Mouse (Mus musculus): ENCODE measurements around the gene Sfxn4. TPM values are rescaled to one million over a fixed set of nuclear protein-coding genes. Genes with fewer than 3 reads are reported as not detected.

The Sfxn4 gene
- total and polyA plus RNA-seq, 2 experiments, result 0.11 to 0.55 TPM

DNA sequence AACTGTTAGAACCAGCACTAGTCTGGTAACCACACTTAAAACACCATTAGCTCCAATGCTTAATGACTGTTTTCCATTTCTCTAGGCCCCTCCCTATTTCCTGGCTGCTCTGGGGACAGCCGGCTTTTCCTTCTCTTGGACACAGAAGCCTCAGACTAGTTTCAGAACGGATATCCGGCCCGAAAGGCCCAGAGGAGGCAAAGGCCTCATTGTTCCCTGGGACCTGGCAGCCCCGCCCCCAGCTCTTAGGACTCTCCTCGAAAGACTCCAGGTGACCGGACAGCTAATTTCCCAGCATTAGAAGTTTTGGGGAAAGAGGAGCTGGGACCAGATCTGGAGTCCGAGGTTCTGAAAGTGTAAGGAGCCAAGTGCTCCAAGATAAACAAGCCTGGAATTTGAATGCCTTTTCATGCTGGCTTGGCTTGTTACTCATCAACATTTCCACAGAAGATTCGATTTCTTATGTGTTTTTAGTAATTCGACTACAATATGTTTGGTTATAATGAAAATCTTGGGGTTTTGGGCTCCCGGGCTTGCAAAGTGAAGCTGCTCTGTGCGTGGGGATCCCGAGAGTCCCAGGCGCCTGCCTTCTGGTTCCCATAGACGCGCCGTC, 27.9 kb upstream of the Sfxn4 start:
- Histone ChIP-seq H3K27me3 (ENCODE audit: control insufficient read depth, insufficient read depth, low read length) (no peaks in the 10 kb centered on the region), H3K79me2 (ENCODE audit: control insufficient read depth, insufficient read depth, low read length) (no peaks in the 10 kb centered on the region; the same call in 1 of the 2 replicates), H3K4me3 (ENCODE audit: insufficient read depth, low read depth, low read length) (peak overlapping the region; percentile 94), H3K9ac (ENCODE audit: low read depth, low read length) (peak overlapping the region; percentile 38; the same call in 1 of the 2 replicates), H3K27ac (replicated peaks; ENCODE audit: insufficient read depth, low read depth, low read length) (peak overlapping the region; percentile 99), H3K4me1 (ENCODE audit: control insufficient read depth, insufficient read depth, low read length) (peaks cover 5% of the 10 kb centered on the region), H3K36me3 (ENCODE audit: control insufficient read depth, insufficient read depth, low read length) (no peaks in the 10 kb centered on the region)
- DNase-seq (ENCODE audit: extremely low read depth, low read depth, low spot score), result peak; percentile 60
- 5% methylated on average over 17 of the region's 17 CpGs for WGBS
- TF ChIP-seq POLR2A (IDR thresholded peaks at IDR 0.05; ENCODE audit: extremely low read depth, insufficient read depth, low read length) (no peak), CTCF (IDR thresholded peaks at IDR 0.05; ENCODE audit: low read depth, low read length) (no peak; the same call in 1 of the 2 replicates)

DNA sequence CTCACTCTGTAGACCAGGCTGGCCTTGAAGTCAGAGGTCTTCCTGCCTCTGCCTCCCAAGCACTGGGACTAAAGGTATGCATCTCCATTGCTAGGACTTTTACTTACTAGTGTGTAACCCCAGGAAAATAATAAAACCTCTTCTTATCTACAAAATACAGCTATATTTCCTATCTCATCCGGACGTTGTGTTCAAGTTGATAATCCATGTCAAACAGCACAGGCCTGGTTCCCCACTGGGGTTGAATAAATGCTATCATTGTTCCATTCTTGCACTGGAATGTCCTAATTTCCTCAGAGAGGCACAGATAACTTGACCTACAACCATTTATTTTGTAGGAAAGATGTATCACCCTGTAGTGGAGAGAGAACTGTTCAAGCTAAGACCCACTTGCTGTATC, 26.4 kb upstream of the Sfxn4 start:
- no peak overlapping the region for H3K9ac ChIP-seq (ENCODE audit: low read depth, low read length)
- no peaks in the 10 kb centered on the region for H3K27me3 ChIP-seq (ENCODE audit: control insufficient read depth, insufficient read depth, low read length)
- H3K27ac ChIP-seq (replicated peaks; ENCODE audit: insufficient read depth, low read depth, low read length), result no peak overlapping the region
- no peak for DNase-seq (ENCODE audit: extremely low read depth, low read depth, low spot score)
- no peaks in the 10 kb centered on the region for H3K36me3 ChIP-seq (ENCODE audit: control insufficient read depth, insufficient read depth, low read length)
- no peaks in the 10 kb centered on the region; the same call in 1 of the 2 replicates for H3K79me2 ChIP-seq (ENCODE audit: control insufficient read depth, insufficient read depth, low read length)
- no peak overlapping the region for H3K4me3 ChIP-seq (ENCODE audit: insufficient read depth, low read depth, low read length)
- 72% methylated on average over 2 of the region's 2 CpGs for WGBS
- TF ChIP-seq CTCF (IDR thresholded peaks at IDR 0.05; ENCODE audit: low read depth, low read length), result no peak
- no peak for TF ChIP-seq POLR2A (IDR thresholded peaks at IDR 0.05; ENCODE audit: extremely low read depth, insufficient read depth, low read length)
- H3K4me1 ChIP-seq (ENCODE audit: control insufficient read depth, insufficient read depth, low read length), result peaks cover 5% of the 10 kb centered on the region

DNA sequence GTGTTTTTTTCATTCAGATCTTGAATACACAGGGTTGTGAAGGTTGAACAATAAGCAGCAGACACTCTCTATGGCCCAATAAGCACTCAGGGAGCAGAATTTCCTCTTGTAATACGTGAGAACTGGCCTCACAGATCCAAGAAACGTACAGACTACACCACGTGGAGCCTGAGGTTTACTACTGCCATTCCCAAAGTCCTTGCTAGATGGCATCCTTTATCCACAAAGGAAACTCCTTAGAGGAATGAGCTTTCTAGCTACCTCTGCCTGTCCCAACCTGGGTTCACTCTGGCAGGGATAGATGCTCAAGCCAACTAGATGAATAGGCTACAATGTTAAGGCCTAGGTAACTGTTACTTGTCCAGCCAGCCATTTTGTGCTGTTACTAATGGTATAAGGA, 21.9 kb upstream of the Sfxn4 start:
- DNase-seq (ENCODE audit: extremely low read depth, low read depth, low spot score), result peak; percentile 50
- 25% methylated on average over 3 of the region's 3 CpGs for WGBS

DNA sequence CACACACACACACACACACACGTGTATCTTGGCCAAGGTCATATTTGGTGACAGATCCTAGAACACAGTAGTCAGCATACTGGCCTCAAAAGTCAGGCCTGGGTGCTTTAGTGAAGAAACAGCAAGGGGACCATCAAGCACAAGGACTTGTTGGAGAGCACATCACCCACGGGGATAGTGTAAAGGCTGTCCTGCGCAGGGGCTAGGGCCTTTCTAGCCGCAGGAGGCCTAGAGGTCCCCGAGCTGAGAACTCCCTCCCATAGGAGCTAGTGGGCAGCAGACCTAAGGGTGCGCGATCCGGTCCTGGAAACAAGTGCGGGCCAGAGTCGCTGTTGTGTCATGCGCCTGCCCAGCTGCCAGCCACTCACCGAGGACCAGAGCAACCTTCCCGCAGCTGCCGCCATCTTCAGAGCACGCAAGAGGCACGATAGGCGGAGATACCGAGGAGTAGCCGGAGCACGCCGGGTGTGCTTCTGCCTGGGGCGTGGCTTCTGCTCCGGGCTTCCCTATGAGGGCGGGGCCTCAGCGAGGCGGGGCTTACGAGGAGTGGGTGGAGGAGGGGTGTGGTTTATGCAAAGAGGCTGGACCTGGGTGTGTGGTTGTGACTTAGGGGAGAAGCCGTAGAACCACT, 12.9 kb upstream of the Sfxn4 start, which contains the start of gene Prdx3:
Gene Prdx3 (minus strand): TSS at position 493 of the 631 bp plus-strand sequence.
- Histone ChIP-seq H3K27me3 (ENCODE audit: control insufficient read depth, insufficient read depth, low read length) (no peaks in the 10 kb centered on the region), H3K9ac (ENCODE audit: low read depth, low read length) (peak within 1 kb of the TSS; percentile 75), H3K79me2 (ENCODE audit: control insufficient read depth, insufficient read depth, low read length) (no peaks in the 10 kb centered on the region), H3K27ac (replicated peaks; ENCODE audit: insufficient read depth, low read depth, low read length) (peak within 1 kb of the TSS; percentile 72), H3K4me1 (ENCODE audit: control insufficient read depth, insufficient read depth, low read length) (peaks cover 7% of the 10 kb centered on the region), H3K36me3 (ENCODE audit: control insufficient read depth, insufficient read depth, low read length) (peaks cover 28% of the 10 kb centered on the region), H3K4me3 (ENCODE audit: insufficient read depth, low read depth, low read length) (peak within 1 kb of the TSS; percentile 73)
- TF ChIP-seq CTCF (IDR thresholded peaks at IDR 0.05; ENCODE audit: low read depth, low read length) (0 out of 2 replicates have a peak, but pooled peaks have one; percentile 10), POLR2A (IDR thresholded peaks at IDR 0.05; ENCODE audit: extremely low read depth, insufficient read depth, low read length) (peak; percentile 88)
- 0% methylated on average over 28 of the region's 28 CpGs for WGBS
- peak; percentile 88 for DNase-seq (ENCODE audit: extremely low read depth, low read depth, low spot score)

More for the DNA sequence above, 21.9 kb upstream of the Sfxn4 start:
- no peak for TF ChIP-seq POLR2A (IDR thresholded peaks at IDR 0.05; ENCODE audit: extremely low read depth, insufficient read depth, low read length)
- TF ChIP-seq CTCF (IDR thresholded peaks at IDR 0.05; ENCODE audit: low read depth, low read length), result 0 out of 2 replicates have a peak, but pooled peaks have one; percentile 11
- H3K36me3 ChIP-seq (ENCODE audit: control insufficient read depth, insufficient read depth, low read length), result no peaks in the 10 kb centered on the region
- H3K27me3 ChIP-seq (ENCODE audit: control insufficient read depth, insufficient read depth, low read length), result no peaks in the 10 kb centered on the region
- no peak overlapping the region for H3K9ac ChIP-seq (ENCODE audit: low read depth, low read length)
- H3K4me3 ChIP-seq (ENCODE audit: insufficient read depth, low read depth, low read length), result no peak overlapping the region
- no peak overlapping the region for H3K27ac ChIP-seq (replicated peaks; ENCODE audit: insufficient read depth, low read depth, low read length)
- H3K4me1 ChIP-seq (ENCODE audit: control insufficient read depth, insufficient read depth, low read length), result no peaks in the 10 kb centered on the region; the same call in 1 of the 2 replicates
- H3K79me2 ChIP-seq (ENCODE audit: control insufficient read depth, insufficient read depth, low read length), result no peaks in the 10 kb centered on the region

DNA sequence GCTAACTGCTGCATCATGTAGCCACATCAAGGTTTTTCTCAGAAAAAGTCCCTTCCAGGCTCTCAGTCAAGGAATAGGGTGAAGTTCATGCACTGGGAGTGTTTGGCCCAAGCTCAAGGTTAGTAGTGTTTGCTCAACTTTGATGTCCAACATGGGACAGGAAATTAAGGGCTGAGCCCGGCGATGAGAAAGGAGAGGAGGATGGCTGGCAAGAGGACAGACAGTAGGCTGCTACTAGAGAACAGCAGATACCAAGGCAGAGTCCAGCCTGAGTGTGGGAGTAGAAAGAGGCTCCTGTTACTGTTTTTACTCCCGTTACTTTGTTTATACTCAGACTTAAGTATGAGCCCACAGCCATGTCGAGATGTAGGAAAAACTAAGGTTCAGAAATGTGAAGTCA, 12.2 kb upstream of the Sfxn4 start:
- peaks cover 7% of the 10 kb centered on the region for H3K4me1 ChIP-seq (ENCODE audit: control insufficient read depth, insufficient read depth, low read length)
- WGBS, result under 1% methylated on average over 4 of the region's 4 CpGs
- H3K36me3 ChIP-seq (ENCODE audit: control insufficient read depth, insufficient read depth, low read length), result peaks cover 33% of the 10 kb centered on the region
- H3K27me3 ChIP-seq (ENCODE audit: control insufficient read depth, insufficient read depth, low read length), result no peaks in the 10 kb centered on the region
- H3K79me2 ChIP-seq (ENCODE audit: control insufficient read depth, insufficient read depth, low read length), result no peaks in the 10 kb centered on the region
- H3K27ac ChIP-seq (replicated peaks; ENCODE audit: insufficient read depth, low read depth, low read length), result peak overlapping the region; percentile 72
- H3K9ac ChIP-seq (ENCODE audit: low read depth, low read length), result peak overlapping the region; percentile 75
- TF ChIP-seq POLR2A (IDR thresholded peaks at IDR 0.05; ENCODE audit: extremely low read depth, insufficient read depth, low read length) (no peak), CTCF (IDR thresholded peaks at IDR 0.05; ENCODE audit: low read depth, low read length) (no peak)
- peak overlapping the region; percentile 73; the same call in 1 of the 2 replicates for H3K4me3 ChIP-seq (ENCODE audit: insufficient read depth, low read depth, low read length)
- peak; percentile 88 for DNase-seq (ENCODE audit: extremely low read depth, low read depth, low spot score)

Measured in liver, adult 2 months (tissue).